Mouse (Mus musculus) stomach, embryonic 15.5 days (tissue): ENCODE results near the gene Ttc30a2. TPM values are rescaled to one million over a fixed set of nuclear protein-coding genes. Genes with fewer than 3 reads are reported as not detected.
"Not testable (repeated sequence)": the region's sequence is repeated elsewhere in the genome, so short reads cannot be mapped to it uniquely, and the experiment has no call there.

Experiments
- ATAC-seq: fragments of 200-750 bp; cut with Nextera tagmentation; 2 replicates; pipeline ENCODE4 v1.8.0; 2017; ENCODE audit warnings: low read depth, moderate number of reproducible peaks, moderate TSS enrichment; ENCODE audit not compliant: insufficient read depth, low FRiP score
- H3K27ac ChIP-seq: fragments of 300-500 bp; sonication (generic); 2 replicates; pipeline ENCODE4 v1.5.1; 2015; ENCODE audit warnings: mild to moderate bottlenecking, inconsistent platforms
- H3K27me3 ChIP-seq: fragments of 300-500 bp; sonication (generic); replicated peaks from 2 replicates; pipeline ENCODE4 v1.6.1; 2015; ENCODE audit warnings: inconsistent platforms
- H3K36me3 ChIP-seq: fragments of 300-500 bp; sonication (generic); 2 replicates; pipeline ENCODE4 v1.6.1; 2015; ENCODE audit warnings: inconsistent platforms
- H3K4me1 ChIP-seq: fragments of 300-500 bp; sonication (generic); 2 replicates; pipeline ENCODE4 v1.6.1; 2015; ENCODE audit warnings: inconsistent platforms
- H3K4me2 ChIP-seq: fragments of 300-500 bp; sonication (generic); 2 replicates; pipeline ENCODE4 v1.6.1; 2015; ENCODE audit warnings: mild to moderate bottlenecking, inconsistent platforms
- H3K4me3 ChIP-seq: fragments of 300-500 bp; sonication (generic); replicated peaks from 2 replicates; pipeline ENCODE4 v1.5.1; 2015; ENCODE audit warnings: inconsistent platforms
- H3K9ac ChIP-seq: fragments of 300-500 bp; sonication (generic); 2 replicates; pipeline ENCODE4 v1.6.1; 2015; ENCODE audit warnings: inconsistent platforms
- H3K9me3 ChIP-seq: fragments of 300-500 bp; sonication (generic); 2 replicates; pipeline ENCODE4 v1.6.1; 2016; ENCODE audit warnings: inconsistent platforms
- WGBS: fragments of 180-500 bp; shearing (Covaris S2); methylation state at CpG from one replicate; pipeline ENCODE4 v1.1.7; 2015; 5-methylcytosine and 5-hydroxymethylcytosine counted together
- polyA plus RNA-seq: library from polyadenylated mRNA; unstranded; fragments of >200 nt; fragmentation: Nextera tagmentation; extraction: Ambion mirVana; gene quantifications from 2 replicates; pipeline ENCODE4 v1.2.1, GENCODE M21; 2015

Ttc30a2 gene
- polyA plus RNA-seq, 1 experiment from 2014 or later, result 0.19 TPM

GRCm38 (mm10) chr2:75976070-75976469 lies 1.9 kb downstream of the Ttc30a2 start:
- not testable (repeated sequence) for H3K4me2 ChIP-seq, H3K27me3 ChIP-seq, H3K36me3 ChIP-seq, H3K9ac ChIP-seq, H3K4me3 ChIP-seq, H3K9me3 ChIP-seq, H3K27ac ChIP-seq, ATAC-seq, H3K4me1 ChIP-seq
- WGBS, result 80% methylated on average over 2 of the region's 2 CpGs

GRCm38 (mm10) chr2:75974131-75974530 lies 3.8 kb downstream of the Ttc30a2 start:
- Histone ChIP-seq H3K4me1 (no peaks in the 10 kb centered on the region), H3K27ac (no peak overlapping the region), H3K9ac (no peak overlapping the region), H3K27me3 (no peaks in the 10 kb centered on the region), H3K4me3 (no peak overlapping the region), H3K9me3 (no peaks in the 10 kb centered on the region), H3K4me2 (no peak overlapping the region), H3K36me3 (no peaks in the 10 kb centered on the region)
- 53% methylated on average over 9 of the region's 9 CpGs for WGBS
- ATAC-seq, result no peak

GRCm38 (mm10) chr2:75964972-75965371 lies 13.0 kb downstream of the Ttc30a2 start:
- no peaks in the 10 kb centered on the region for H3K36me3 ChIP-seq
- peak; percentile 29; the same call in 1 of the 2 replicates for ATAC-seq
- H3K27me3 ChIP-seq, result no peaks in the 10 kb centered on the region
- peak overlapping the region; percentile 24; the same call in 1 of the 2 replicates for H3K4me3 ChIP-seq
- no peak overlapping the region for H3K9ac ChIP-seq
- 17% methylated on average over 5 of the region's 5 CpGs for WGBS
- H3K4me1 ChIP-seq, result peaks cover 22% of the 10 kb centered on the region
- H3K9me3 ChIP-seq, result no peaks in the 10 kb centered on the region
- H3K4me2 ChIP-seq, result peak overlapping the region; percentile 49
- H3K27ac ChIP-seq, result 0 out of 2 replicates have a peak overlapping the region, but pooled peaks have one; percentile 3

GRCm38 (mm10) chr2:75964512-75964911 lies 13.5 kb downstream of the Ttc30a2 start:
- Histone ChIP-seq H3K36me3 (no peaks in the 10 kb centered on the region), H3K4me3 (peak overlapping the region; percentile 24), H3K27me3 (no peaks in the 10 kb centered on the region), H3K4me1 (peaks cover 25% of the 10 kb centered on the region), H3K9ac (no peak overlapping the region), H3K9me3 (no peaks in the 10 kb centered on the region), H3K27ac (0 out of 2 replicates have a peak overlapping the region, but pooled peaks have one; percentile 3), H3K4me2 (peak overlapping the region; percentile 49)
- 9% methylated on average over 14 of the region's 14 CpGs for WGBS
- peak; percentile 16; the same call in 1 of the 2 replicates for ATAC-seq

- peaks cover 25% of the 10 kb centered on the region for H3K4me1 ChIP-seq
- ATAC-seq, result no peak
- no peak overlapping the region for H3K9ac ChIP-seq
- H3K4me2 ChIP-seq, result peak overlapping the region; percentile 49
- H3K27ac ChIP-seq, result no peak overlapping the region
- H3K4me3 ChIP-seq, result no peak overlapping the region
- 65% methylated on average over 5 of the region's 5 CpGs for WGBS
- no peaks in the 10 kb centered on the region for H3K36me3 ChIP-seq
- H3K9me3 ChIP-seq, result no peaks in the 10 kb centered on the region
- no peaks in the 10 kb centered on the region for H3K27me3 ChIP-seq
Observed at GRCm38 (mm10) chr2:75964051-75964450, 13.9 kb downstream of the Ttc30a2 start.

- Histone ChIP-seq H3K27me3 (no peaks in the 10 kb centered on the region), H3K4me3 (no peak overlapping the region), H3K4me2 (no peak overlapping the region), H3K36me3 (no peaks in the 10 kb centered on the region), H3K9ac (no peak overlapping the region), H3K4me1 (peaks cover 25% of the 10 kb centered on the region), H3K27ac (no peak overlapping the region), H3K9me3 (no peaks in the 10 kb centered on the region)
- no peak for ATAC-seq
- WGBS, result 71% methylated on average over 10 of the region's 10 CpGs
Observed at GRCm38 (mm10) chr2:75963211-75963840, 14.6 kb downstream of the Ttc30a2 start.

GRCm38 (mm10) chr2:75960366-75961330 lies 17.3 kb downstream of the Ttc30a2 start:
- no peaks in the 10 kb centered on the region for H3K27me3 ChIP-seq
- no peak overlapping the region for H3K4me3 ChIP-seq
- H3K4me2 ChIP-seq, result peak overlapping the region; percentile 44; the same call in 1 of the 2 replicates
- H3K9me3 ChIP-seq, result no peaks in the 10 kb centered on the region
- ATAC-seq, result no peak
- 58% methylated on average over 15 of the region's 15 CpGs for WGBS
- H3K27ac ChIP-seq, result peak overlapping the region; percentile 78
- peaks cover 25% of the 10 kb centered on the region for H3K4me1 ChIP-seq
- no peaks in the 10 kb centered on the region for H3K36me3 ChIP-seq
- no peak overlapping the region for H3K9ac ChIP-seq

GRCm38 (mm10) chr2:75959850-75960365 lies 18.1 kb downstream of the Ttc30a2 start:
- H3K27ac ChIP-seq, result peak overlapping the region; percentile 78
- no peak overlapping the region for H3K4me3 ChIP-seq
- peaks cover 25% of the 10 kb centered on the region for H3K4me1 ChIP-seq
- no peak overlapping the region for H3K9ac ChIP-seq
- peak overlapping the region; percentile 44 for H3K4me2 ChIP-seq
- no peaks in the 10 kb centered on the region for H3K36me3 ChIP-seq
- WGBS, result 21% methylated on average over 15 of the region's 15 CpGs
- H3K9me3 ChIP-seq, result no peaks in the 10 kb centered on the region
- H3K27me3 ChIP-seq, result no peaks in the 10 kb centered on the region
- no peak for ATAC-seq

GRCm38 (mm10) chr2:75959183-75959849 lies 18.7 kb downstream of the Ttc30a2 start:
- ATAC-seq, result no peak
- H3K27me3 ChIP-seq, result no peaks in the 10 kb centered on the region
- H3K4me2 ChIP-seq, result peak overlapping the region; percentile 44
- no peak overlapping the region for H3K4me3 ChIP-seq
- H3K4me1 ChIP-seq, result peaks cover 20% of the 10 kb centered on the region
- H3K9ac ChIP-seq, result no peak overlapping the region
- H3K9me3 ChIP-seq, result no peaks in the 10 kb centered on the region
- H3K27ac ChIP-seq, result peak overlapping the region; percentile 78
- 30% methylated on average over 18 of the region's 18 CpGs for WGBS
- no peaks in the 10 kb centered on the region for H3K36me3 ChIP-seq

GRCm38 (mm10) chr2:75955709-75956108 lies 22.3 kb downstream of the Ttc30a2 start:
- peaks cover 11% of the 10 kb centered on the region for H3K4me1 ChIP-seq

GRCm38 (mm10) chr2:75953320-75953719 lies 24.6 kb downstream of the Ttc30a2 start:
- Histone ChIP-seq H3K9ac (no peak overlapping the region), H3K9me3 (no peaks in the 10 kb centered on the region), H3K27me3 (no peaks in the 10 kb centered on the region), H3K4me2 (no peak overlapping the region), H3K4me3 (no peak overlapping the region), H3K36me3 (no peaks in the 10 kb centered on the region), H3K27ac (no peak overlapping the region), H3K4me1 (no peaks in the 10 kb centered on the region)
- 89% methylated on average over 5 of the region's 5 CpGs for WGBS
- ATAC-seq, result no peak

More at GRCm38 (mm10) chr2:75955709-75956108, 22.3 kb downstream of the Ttc30a2 start:
- Histone ChIP-seq H3K9ac (no peak overlapping the region), H3K9me3 (no peaks in the 10 kb centered on the region), H3K27ac (no peak overlapping the region), H3K36me3 (no peaks in the 10 kb centered on the region), H3K27me3 (no peaks in the 10 kb centered on the region), H3K4me3 (no peak overlapping the region), H3K4me2 (no peak overlapping the region)
- 45% methylated on average over 14 of the region's 14 CpGs for WGBS
- ATAC-seq, result peak; percentile 27; the same call in 1 of the 2 replicates
